Mouse (Mus musculus): ENCODE data around the gene Ift46.

GRCm38 (mm10) chr9:44723008-44723407, 44.7 kb upstream of the Ift46 start:
- TF ChIP-seq CTCF (IDR thresholded peaks at IDR 0.05; ENCODE audit: low read depth) (no peak), EP300 (IDR thresholded peaks at IDR 0.05; ENCODE audit: low read depth) (no peak)

All from liver, postnatal 0 days (tissue).